Mouse (Mus musculus) adrenal gland (tissue): ENCODE measurements around the gene Alkal2.

ENCODE experiments used
- intact Hi-C: fragments of 180-260 bp; cut with DNase I; formaldehyde crosslinking; loops from one replicate; pipeline ENCODE4 v1.15.1; 2025

The Alkal2 gene

GRCm38 (mm10) chr12:30912840-30913239 lies 28.7 kb downstream of the Alkal2 start:
- intact Hi-C loops = loop anchor here (5.0 kb wide), 1 partner anchor 89 kb away; no protein-coding TSS in a partner anchor

- intact Hi-C loops = no loop called here
These were observed 38.3 kb downstream of the Alkal2 start for GRCm38 (mm10) chr12:30922401-30922800.

GRCm38 (mm10) chr12:30928182-30928581 lies 44.1 kb downstream of the Alkal2 start:
- intact Hi-C loops = no loop called here

- intact Hi-C loops = no loop called here
These were observed 49.2 kb downstream of the Alkal2 start for GRCm38 (mm10) chr12:30933299-30933698.

GRCm38 (mm10) chr12:30936899-30937298 lies 52.8 kb downstream of the Alkal2 start:
- intact Hi-C loops = no loop called here
